Mouse (Mus musculus) small intestine, adult 2 months (tissue): ENCODE data around the gene Foxf1.

Experiments
- CTCF ChIP-seq: fragments of 200-500 bp; IDR thresholded peaks from 2 replicates; pipeline ENCODE4 v1.5.1; 2012; ENCODE audit warnings: low read depth, mild to moderate bottlenecking, control low read depth, inconsistent platforms, low read length, moderate library complexity, mixed read lengths; ENCODE audit not compliant: insufficient replicate concordance, insufficient read length; ENCODE audit errors: extremely low read depth
- POLR2A ChIP-seq: fragments of 200-500 bp; IDR thresholded peaks from 2 replicates; pipeline ENCODE4 v1.6.1; 2012; ENCODE audit warnings: low read depth, mild to moderate bottlenecking, control low read depth, inconsistent platforms, low read length, moderate library complexity

GRCm38 (mm10) chr8:121115136-121115535, 30.9 kb downstream of the Foxf1 start:
- no peak for TF ChIP-seq CTCF
- no peak for TF ChIP-seq POLR2A
